Mouse (Mus musculus) monocyte, adult 5-6 weeks (primary cell): ENCODE data around the gene Apc2. TPM values are rescaled to one million over a fixed set of nuclear protein-coding genes. Genes with fewer than 3 reads are reported as not detected.

Source experiments
- ATAC-seq: fragments of 153-309, 156-312 bp; replicated peaks from 2 replicates; pipeline ENCODE4 v1.8.0; 2017; ENCODE audit warnings: mild to moderate bottlenecking; ENCODE audit not compliant: low TSS enrichment, insufficient number of reproducible peaks, severe bottlenecking, poor library complexity, low FRiP score
- total RNA-seq: library from RNA; stranded (forward); fragments of 200-1000, 200-491, 200-594 nt; gene quantifications from 3 replicates; pipeline ENCODE4 v1.2.3, GENCODE M21; 2017

Apc2 gene
- total RNA-seq, 1 experiment from 2014 or later: not detected

GRCm38 (mm10) chr10:80312586-80313504, 17.1 kb downstream of the Apc2 start:
- ATAC-seq: no peak

- ATAC-seq: peak; percentile 22; the same call in 1 of the 2 replicates
Measured at GRCm38 (mm10) chr10:80313627-80314201, 17.9 kb downstream of the Apc2 start.

DNA sequence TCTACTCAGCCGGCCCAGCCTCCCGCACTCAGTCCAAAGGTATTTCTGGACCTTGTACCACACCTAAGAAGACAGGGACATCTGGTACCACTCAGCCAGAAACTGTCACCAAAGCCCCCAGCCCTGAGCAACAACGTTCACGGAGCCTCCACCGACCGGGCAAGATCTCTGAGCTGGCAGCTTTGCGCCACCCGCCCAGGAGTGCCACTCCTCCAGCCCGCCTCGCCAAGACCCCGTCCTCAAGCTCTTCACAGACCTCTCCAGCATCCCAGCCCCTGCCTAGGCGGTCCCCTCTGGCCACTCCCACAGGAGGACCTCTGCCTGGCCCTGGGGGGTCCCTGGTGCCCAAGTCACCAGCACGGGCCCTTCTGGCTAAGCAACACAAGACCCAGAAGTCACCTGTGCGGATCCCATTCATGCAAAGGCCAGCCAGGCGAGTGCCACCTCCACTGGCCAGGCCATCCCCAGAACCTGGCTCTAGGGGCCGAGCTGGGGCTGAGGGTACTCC, 18.8 kb downstream of the Apc2 start:
- ATAC-seq: no peak

GRCm38 (mm10) chr10:80315315-80315714, 19.5 kb downstream of the Apc2 start:
- no peak for ATAC-seq

DNA sequence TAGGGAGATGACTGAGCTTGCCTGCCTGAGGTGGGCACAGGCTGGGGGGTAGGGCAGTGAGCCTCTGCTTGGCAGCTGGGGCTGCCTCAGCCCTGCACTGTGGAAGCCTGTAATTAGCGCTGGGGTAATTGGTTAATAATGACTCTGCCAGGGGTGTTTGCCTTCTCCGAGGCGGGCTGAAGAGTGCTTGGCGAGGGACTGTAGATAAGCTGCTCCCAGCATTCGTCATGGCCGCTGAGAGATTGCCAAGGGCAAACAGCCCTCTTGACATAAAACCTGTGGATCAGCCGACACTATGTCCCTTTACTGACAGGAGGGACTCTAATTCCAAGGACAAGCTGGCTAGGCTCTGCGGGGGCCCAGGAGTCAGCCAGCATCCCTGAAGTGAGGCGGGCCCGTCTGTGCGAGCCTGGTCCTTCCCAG, 20.6 kb downstream of the Apc2 start:
- no peak for ATAC-seq

- ATAC-seq: peak; percentile 30; the same call in 1 of the 2 replicates
Measured at GRCm38 (mm10) chr10:80317011-80317410, 21.2 kb downstream of the Apc2 start.

DNA sequence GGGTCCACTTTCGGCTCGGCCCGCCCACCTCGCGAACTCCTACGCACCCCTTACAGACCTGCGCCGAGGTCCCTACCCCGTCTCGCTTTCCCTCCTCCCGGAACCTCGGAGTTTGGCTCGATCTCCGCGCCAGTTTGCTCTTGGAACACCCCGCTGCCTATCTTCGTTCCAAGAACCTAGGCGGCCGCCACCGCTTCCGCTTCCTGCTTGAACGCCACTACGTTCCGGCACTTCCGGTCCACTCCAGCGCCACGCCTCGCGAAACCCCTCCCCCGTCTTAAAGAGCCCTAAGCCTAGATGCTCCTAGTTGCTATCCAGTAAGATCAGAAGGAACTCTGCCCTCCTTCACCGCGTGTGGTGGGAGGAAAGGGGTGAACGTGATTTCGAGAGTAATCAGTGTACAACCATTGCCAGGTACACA, 24.6 kb downstream of the Apc2 start, which contains the start of gene 2310011J03Rik:
Gene 2310011J03Rik (minus strand): TSS at position 198 of the 421 bp plus-strand sequence.
- peak; percentile 71 for ATAC-seq

- no peak for ATAC-seq
Measured at GRCm38 (mm10) chr10:80321014-80321669, 25.4 kb downstream of the Apc2 start.

DNA sequence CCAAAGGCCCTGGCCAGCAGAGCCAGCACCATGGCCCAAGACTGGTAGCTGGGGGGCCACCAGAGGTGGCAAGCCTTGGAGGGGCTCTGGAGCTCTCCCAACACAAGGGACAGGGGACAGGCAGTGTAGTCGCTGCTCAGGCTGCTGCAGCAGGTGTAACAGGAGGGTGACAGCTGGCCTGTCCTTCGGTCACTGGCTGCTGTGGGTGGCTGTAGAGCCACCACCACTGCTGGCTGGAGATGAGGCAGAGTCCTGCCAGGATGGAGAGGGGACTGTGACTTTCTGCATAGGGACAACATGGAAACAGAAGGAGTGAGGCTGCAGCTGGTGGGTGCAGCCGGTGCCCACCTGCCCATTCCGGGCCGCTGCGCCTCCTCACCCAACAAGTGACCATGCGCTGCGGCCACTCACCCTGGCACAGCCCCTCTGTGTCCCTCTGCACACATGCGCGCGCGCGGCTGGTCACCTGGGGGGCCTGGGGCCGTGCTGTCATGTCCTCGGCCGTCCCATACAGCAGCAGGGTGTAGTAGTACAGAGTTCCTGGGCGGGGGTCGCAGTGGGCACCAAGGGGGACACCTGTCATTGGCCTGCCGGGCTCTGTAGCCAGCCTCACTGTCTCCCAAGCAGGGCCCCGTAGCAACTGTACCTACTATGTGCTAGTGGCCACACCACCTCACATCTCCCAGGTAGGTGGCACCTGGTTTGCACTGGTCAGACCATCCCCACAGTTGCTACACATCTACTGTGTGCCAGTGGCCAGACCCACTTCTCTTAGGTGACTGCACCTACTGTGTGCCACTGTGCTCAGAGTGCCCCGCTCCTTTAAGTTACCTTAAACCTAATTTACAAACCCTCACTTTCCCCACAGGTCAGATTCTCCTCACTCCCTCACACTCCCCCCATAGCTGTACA, 26.1 kb downstream of the Apc2 start:
- no peak for ATAC-seq

- ATAC-seq: no peak
Measured at GRCm38 (mm10) chr10:80322811-80323211, 27.0 kb downstream of the Apc2 start.

- ATAC-seq: 0 out of 2 replicates have a peak, but pooled peaks have one; percentile 29
Measured at GRCm38 (mm10) chr10:80323261-80324119, 27.7 kb downstream of the Apc2 start.

DNA sequence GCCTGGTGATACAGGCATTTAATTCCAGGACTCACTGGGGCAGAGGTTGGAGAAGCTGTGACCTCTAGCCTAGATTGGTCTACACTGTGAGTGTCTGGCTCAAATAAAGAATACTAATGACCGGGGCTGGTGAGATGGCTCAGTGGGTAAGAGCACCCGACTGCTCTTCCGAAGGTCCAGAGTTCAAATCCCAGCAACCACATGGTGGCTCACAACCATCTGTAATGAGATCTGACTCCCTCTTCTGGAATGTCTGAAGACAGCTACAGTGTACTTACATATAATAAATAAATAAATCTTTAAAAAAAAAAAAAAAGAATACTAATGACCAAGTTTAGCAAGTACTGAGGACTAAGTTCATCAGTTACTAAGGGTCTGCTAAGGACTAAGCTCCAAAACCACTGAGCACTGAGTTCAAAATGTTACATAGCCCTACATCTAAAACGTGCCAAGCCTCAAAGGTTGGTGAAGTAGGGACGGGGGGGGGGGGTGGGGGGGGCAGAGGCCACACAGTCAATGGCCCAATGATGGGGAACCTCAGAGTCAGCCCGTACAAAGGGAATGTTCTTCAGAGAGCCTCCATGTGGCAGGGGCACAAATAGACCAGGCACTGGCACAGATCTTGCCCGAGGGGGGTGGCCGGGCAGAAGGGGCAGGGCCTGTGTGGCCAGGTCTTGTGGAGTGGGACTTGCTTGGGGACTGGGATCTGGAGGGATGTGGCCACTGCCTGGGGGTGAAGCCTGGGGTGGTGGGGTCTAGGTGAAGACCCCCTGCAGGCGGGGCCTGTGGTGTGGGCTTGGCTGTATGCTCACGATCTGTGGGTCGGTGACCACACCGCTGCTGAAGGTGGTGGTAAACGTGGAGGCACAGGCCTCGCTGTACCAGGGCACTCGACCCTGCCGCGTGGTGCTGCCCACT, 28.6 kb downstream of the Apc2 start:
- ATAC-seq: no peak

GRCm38 (mm10) chr10:80325045-80325444, 29.3 kb downstream of the Apc2 start:
- no peak for ATAC-seq

DNA sequence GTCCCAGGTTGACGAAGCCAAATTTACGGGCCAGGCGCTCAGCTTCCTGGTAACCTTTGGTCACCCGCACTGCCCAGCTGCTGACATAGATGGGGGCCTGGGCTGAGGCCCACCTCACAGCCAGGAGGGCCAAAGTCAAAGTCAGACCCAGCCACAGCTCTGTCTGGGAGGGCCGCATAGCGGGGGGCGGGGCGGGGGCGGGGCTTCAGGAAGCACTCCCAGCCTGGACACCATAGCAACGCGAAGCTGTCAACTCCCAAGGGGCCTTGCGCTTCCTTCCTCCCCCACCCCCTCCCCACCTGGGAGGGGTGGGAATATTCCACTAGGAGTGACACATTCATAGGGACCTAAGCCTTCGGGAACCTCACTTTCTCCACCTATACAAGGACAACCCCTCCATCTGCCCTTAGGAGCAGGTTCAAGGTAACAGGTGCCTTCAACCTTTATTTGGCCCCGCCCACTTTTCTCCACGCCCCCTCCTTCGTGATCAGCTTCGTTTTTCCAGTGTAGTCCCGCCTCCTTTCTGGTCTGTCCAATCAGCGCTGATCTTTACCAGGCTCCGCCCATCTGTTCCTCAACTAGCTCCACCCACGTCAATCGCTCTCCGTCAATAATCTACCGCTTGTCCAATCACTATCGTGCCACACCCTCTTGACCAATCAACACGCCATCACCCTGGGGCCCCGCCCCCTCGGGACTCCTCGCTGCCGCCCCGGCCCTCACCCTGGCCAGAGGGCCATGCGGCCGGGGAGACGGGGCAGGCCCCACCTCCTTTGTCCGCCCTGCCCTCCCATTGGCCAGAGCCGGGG, 33.7 kb downstream of the Apc2 start, which contains the start of the genes Pcsk4 and Reep6:
Gene Pcsk4 (minus strand): TSS at position 226 of the 809 bp plus-strand sequence.
Gene Reep6 (plus strand): TSS at position 681 of the 809 bp plus-strand sequence.
- ATAC-seq: peak; percentile 90

DNA sequence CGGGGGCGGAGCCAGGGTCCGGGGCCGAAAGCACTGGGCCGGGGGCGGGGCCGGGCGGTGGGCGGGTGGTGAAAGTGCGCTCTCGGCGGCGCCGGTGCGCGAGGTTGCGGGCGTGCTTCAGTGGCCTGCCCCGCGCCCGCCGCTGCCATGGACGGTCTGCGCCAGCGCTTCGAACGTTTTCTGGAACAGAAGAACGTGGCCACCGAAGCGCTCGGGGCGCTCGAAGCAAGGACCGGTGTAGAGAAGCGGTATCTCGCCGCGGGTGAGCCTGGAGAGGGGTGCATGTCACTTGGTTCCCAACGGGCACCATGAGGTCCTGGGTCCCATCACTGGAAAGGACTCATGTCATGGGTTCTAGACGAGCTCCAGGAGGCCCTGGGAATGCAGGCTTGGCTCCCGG, 34.3 kb downstream of the Apc2 start:
- ATAC-seq: no peak
